Mouse (Mus musculus) kidney, embryonic 15.5 days (tissue): Measurements from ENCODE around the gene Wfdc17. TPM values are rescaled to one million over a fixed set of nuclear protein-coding genes. Genes with fewer than 3 reads are reported as not detected.

Source experiments
- ATAC-seq: fragments of 200-750 bp; cut with Nextera tagmentation; replicated peaks from 2 replicates; pipeline ENCODE4 v1.8.0; 2017; ENCODE audit warnings: moderate TSS enrichment; ENCODE audit not compliant: low FRiP score
- H3K27ac ChIP-seq: fragments of 300-500 bp; sonication (generic); 2 replicates; pipeline ENCODE4 v1.5.1; 2015; ENCODE audit warnings: mild to moderate bottlenecking, inconsistent platforms
- H3K27me3 ChIP-seq: fragments of 300-500 bp; sonication (generic); 2 replicates; pipeline ENCODE4 v1.6.1; 2015; ENCODE audit warnings: inconsistent platforms
- H3K36me3 ChIP-seq: fragments of 300-500 bp; sonication (generic); 2 replicates; pipeline ENCODE4 v1.6.1; 2015; ENCODE audit warnings: inconsistent platforms
- H3K4me1 ChIP-seq: fragments of 300-500 bp; sonication (generic); 2 replicates; pipeline ENCODE4 v1.6.1; 2015; ENCODE audit warnings: inconsistent platforms
- H3K4me2 ChIP-seq: fragments of 300-500 bp; sonication (generic); 2 replicates; pipeline ENCODE4 v1.6.1; 2015; ENCODE audit warnings: moderate library complexity, mild to moderate bottlenecking, inconsistent platforms
- H3K4me3 ChIP-seq: fragments of 300-500 bp; sonication (generic); replicated peaks from 2 replicates; pipeline ENCODE4 v1.5.1; 2015; ENCODE audit warnings: mild to moderate bottlenecking, inconsistent platforms
- H3K9ac ChIP-seq: fragments of 300-500 bp; sonication (generic); 2 replicates; pipeline ENCODE4 v1.6.1; 2015; ENCODE audit warnings: mild to moderate bottlenecking, inconsistent platforms
- H3K9me3 ChIP-seq: fragments of 300-500 bp; sonication (generic); replicated peaks from 2 replicates; pipeline ENCODE4 v1.6.1; 2016; ENCODE audit warnings: inconsistent platforms
- WGBS: fragments of 180-500 bp; shearing (Covaris S2); methylation state at CpG from one replicate; pipeline ENCODE4 v1.1.7; 2015; ENCODE audit warnings: mixed read lengths; 5-methylcytosine and 5-hydroxymethylcytosine counted together
- polyA plus RNA-seq: library from polyadenylated mRNA; unstranded; fragments of >200 nt; fragmentation: Nextera tagmentation; extraction: Ambion mirVana; gene quantifications from 2 replicates; pipeline ENCODE4 v1.2.1, GENCODE M21; 2015

Gene Wfdc17
- polyA plus RNA-seq, 1 experiment from 2014 or later: 2.2 TPM

GRCm38 (mm10) chr11:83713925-83714324 lies 10.1 kb downstream of the Wfdc17 start:
- no peaks in the 10 kb centered on the region for H3K36me3 ChIP-seq
- no peak overlapping the region for H3K27ac ChIP-seq
- H3K27me3 ChIP-seq: no peaks in the 10 kb centered on the region
- H3K9me3 ChIP-seq: no peaks in the 10 kb centered on the region
- no peak overlapping the region for H3K4me3 ChIP-seq
- H3K4me1 ChIP-seq: no peaks in the 10 kb centered on the region
- H3K4me2 ChIP-seq: no peak overlapping the region
- H3K9ac ChIP-seq: no peak overlapping the region
- no peak for ATAC-seq
- 69% methylated on average over 2 of the region's 2 CpGs for WGBS

- ATAC-seq: no peak
- H3K27ac ChIP-seq: no peak overlapping the region
- H3K4me2 ChIP-seq: no peak overlapping the region
- H3K9ac ChIP-seq: no peak overlapping the region
- no peaks in the 10 kb centered on the region for H3K36me3 ChIP-seq
- no peaks in the 10 kb centered on the region for H3K27me3 ChIP-seq
- H3K4me3 ChIP-seq: no peak overlapping the region
- 85% methylated on average over 6 of the region's 6 CpGs for whole genome bisulfite sequencing
- no peaks in the 10 kb centered on the region for H3K4me1 ChIP-seq
- no peaks in the 10 kb centered on the region for H3K9me3 ChIP-seq
Observed at GRCm38 (mm10) chr11:83717042-83717665, 13.4 kb downstream of the Wfdc17 start.

GRCm38 (mm10) chr11:83720766-83721165 lies 17.0 kb downstream of the Wfdc17 start:
- H3K4me3 ChIP-seq: no peak overlapping the region
- H3K4me2 ChIP-seq: no peak overlapping the region
- no peaks in the 10 kb centered on the region for H3K4me1 ChIP-seq
- ATAC-seq: no peak
- no peaks in the 10 kb centered on the region for H3K27me3 ChIP-seq
- no peaks in the 10 kb centered on the region for H3K9me3 ChIP-seq
- no peak overlapping the region for H3K27ac ChIP-seq
- no peak overlapping the region for H3K9ac ChIP-seq
- H3K36me3 ChIP-seq: no peaks in the 10 kb centered on the region

GRCm38 (mm10) chr11:83728757-83729432 lies 25.1 kb downstream of the Wfdc17 start:
- Histone ChIP-seq H3K9me3 (peaks cover 2% of the 10 kb centered on the region; the same call in 1 of the 2 replicates), H3K9ac (no peak overlapping the region), H3K36me3 (no peaks in the 10 kb centered on the region), H3K4me1 (no peaks in the 10 kb centered on the region), H3K4me3 (no peak overlapping the region), H3K27ac (no peak overlapping the region), H3K4me2 (no peak overlapping the region), H3K27me3 (no peaks in the 10 kb centered on the region)
- 56% methylated on average over 3 of the region's 3 CpGs for WGBS
- no peak for ATAC-seq

GRCm38 (mm10) chr11:83731116-83731515 lies 27.3 kb downstream of the Wfdc17 start:
- no peak overlapping the region for H3K4me3 ChIP-seq
- no peak for ATAC-seq
- 90% methylated on average over 1 of the region's 1 CpGs for WGBS

GRCm38 (mm10) chr11:83733071-83733640 lies 29.4 kb downstream of the Wfdc17 start:
- WGBS: 84% methylated on average over 5 of the region's 5 CpGs
- Histone ChIP-seq H3K4me3 (no peak overlapping the region), H3K27me3 (0 out of 2 replicates have a peak, but pooled peaks cover 4% of the 10 kb centered on the region), H3K27ac (no peak overlapping the region), H3K9ac (no peak overlapping the region), H3K4me2 (no peak overlapping the region), H3K36me3 (no peaks in the 10 kb centered on the region), H3K4me1 (no peaks in the 10 kb centered on the region), H3K9me3 (peaks cover 3% of the 10 kb centered on the region; the same call in 1 of the 2 replicates)
- no peak for ATAC-seq

More at GRCm38 (mm10) chr11:83731116-83731515, 27.3 kb downstream of the Wfdc17 start:
- Histone ChIP-seq H3K4me1 (no peaks in the 10 kb centered on the region), H3K9me3 (peaks cover 3% of the 10 kb centered on the region; the same call in 1 of the 2 replicates), H3K9ac (no peak overlapping the region), H3K27me3 (0 out of 2 replicates have a peak, but pooled peaks cover 1% of the 10 kb centered on the region), H3K4me2 (no peak overlapping the region), H3K36me3 (no peaks in the 10 kb centered on the region), H3K27ac (no peak overlapping the region)

GRCm38 (mm10) chr11:83734215-83734614 lies 30.4 kb downstream of the Wfdc17 start:
- 0 out of 2 replicates have a peak, but pooled peaks cover 4% of the 10 kb centered on the region for H3K27me3 ChIP-seq
- peaks cover 3% of the 10 kb centered on the region; the same call in 1 of the 2 replicates for H3K9me3 ChIP-seq
- ATAC-seq: no peak
- 83% methylated on average over 1 of the region's 1 CpGs for WGBS
- H3K27ac ChIP-seq: no peak overlapping the region
- no peak overlapping the region for H3K4me3 ChIP-seq
- no peak overlapping the region for H3K9ac ChIP-seq
- no peak overlapping the region for H3K4me2 ChIP-seq
- H3K36me3 ChIP-seq: no peaks in the 10 kb centered on the region
- H3K4me1 ChIP-seq: no peaks in the 10 kb centered on the region

- H3K9me3 ChIP-seq: peaks cover 3% of the 10 kb centered on the region; the same call in 1 of the 2 replicates
- no peak overlapping the region for H3K9ac ChIP-seq
- H3K27ac ChIP-seq: no peak overlapping the region
- no peaks in the 10 kb centered on the region for H3K4me1 ChIP-seq
- peaks cover 17% of the 10 kb centered on the region; the same call in 1 of the 2 replicates for H3K27me3 ChIP-seq
- 84% methylated on average over 2 of the region's 2 CpGs for WGBS
- no peak overlapping the region for H3K4me2 ChIP-seq
- no peaks in the 10 kb centered on the region for H3K36me3 ChIP-seq
- no peak overlapping the region for H3K4me3 ChIP-seq
- ATAC-seq: no peak
Observed at GRCm38 (mm10) chr11:83735881-83736280, 32.1 kb downstream of the Wfdc17 start.

GRCm38 (mm10) chr11:83737109-83737558 lies 33.3 kb downstream of the Wfdc17 start:
- H3K4me3 ChIP-seq: no peak overlapping the region
- no peak overlapping the region for H3K4me2 ChIP-seq
- H3K4me1 ChIP-seq: no peaks in the 10 kb centered on the region
- H3K9ac ChIP-seq: no peak overlapping the region
- no peak for ATAC-seq
- no peaks in the 10 kb centered on the region for H3K36me3 ChIP-seq
- WGBS: 79% methylated on average over 3 of the region's 3 CpGs
- no peak overlapping the region for H3K27ac ChIP-seq
- peaks cover 3% of the 10 kb centered on the region; the same call in 1 of the 2 replicates for H3K9me3 ChIP-seq
- H3K27me3 ChIP-seq: peaks cover 19% of the 10 kb centered on the region; the same call in 1 of the 2 replicates

- H3K36me3 ChIP-seq: no peaks in the 10 kb centered on the region
- WGBS: 23% methylated on average over 5 of the region's 5 CpGs
- ATAC-seq: no peak
Observed at GRCm38 (mm10) chr11:83739241-83739640, 35.5 kb downstream of the Wfdc17 start.

GRCm38 (mm10) chr11:83740443-83740991 lies 36.7 kb downstream of the Wfdc17 start:
- H3K4me3 ChIP-seq: no peak overlapping the region
- no peak overlapping the region for H3K9ac ChIP-seq
- H3K4me1 ChIP-seq: peaks cover 6% of the 10 kb centered on the region
- H3K27ac ChIP-seq: no peak overlapping the region
- H3K4me2 ChIP-seq: no peak overlapping the region
- no peaks in the 10 kb centered on the region for H3K36me3 ChIP-seq
- ATAC-seq: no peak
- H3K9me3 ChIP-seq: no peaks in the 10 kb centered on the region
- peaks cover 19% of the 10 kb centered on the region; the same call in 1 of the 2 replicates for H3K27me3 ChIP-seq
- 80% methylated on average over 4 of the region's 4 CpGs for WGBS

More at GRCm38 (mm10) chr11:83739241-83739640, 35.5 kb downstream of the Wfdc17 start:
- Histone ChIP-seq H3K4me3 (no peak overlapping the region), H3K9ac (no peak overlapping the region), H3K27me3 (peaks cover 19% of the 10 kb centered on the region; the same call in 1 of the 2 replicates), H3K27ac (no peak overlapping the region), H3K4me2 (no peak overlapping the region), H3K4me1 (peaks cover 6% of the 10 kb centered on the region), H3K9me3 (no peaks in the 10 kb centered on the region)

GRCm38 (mm10) chr11:83741841-83742240 lies 38.0 kb downstream of the Wfdc17 start:
- H3K27ac ChIP-seq: no peak overlapping the region
- H3K9ac ChIP-seq: no peak overlapping the region
- no peak overlapping the region for H3K4me2 ChIP-seq
- peaks cover 18% of the 10 kb centered on the region; the same call in 1 of the 2 replicates for H3K27me3 ChIP-seq
- H3K4me3 ChIP-seq: no peak overlapping the region
- peaks cover 6% of the 10 kb centered on the region for H3K4me1 ChIP-seq
- H3K36me3 ChIP-seq: no peaks in the 10 kb centered on the region
- H3K9me3 ChIP-seq: no peaks in the 10 kb centered on the region
- ATAC-seq: no peak
- WGBS: 85% methylated on average over 5 of the region's 5 CpGs
